Mouse (Mus musculus): ENCODE measurements around the gene Fam102a.

The Fam102a gene

GRCm38 (mm10) chr2:32608141-32608777 is 73.1 kb downstream of the Fam102a start:
- DNase-seq (ENCODE audit: low spot score) = peak; percentile 78

- no peak for DNase-seq (ENCODE audit: low spot score)
Observed at GRCm38 (mm10) chr2:32608778-32609435, 73.8 kb downstream of the Fam102a start.

- DNase-seq (ENCODE audit: low spot score) = peak; percentile 60
Observed at GRCm38 (mm10) chr2:32610610-32611229, 75.6 kb downstream of the Fam102a start.

GRCm38 (mm10) chr2:32612274-32612673 is 77.1 kb downstream of the Fam102a start:
- no peak for DNase-seq (ENCODE audit: low spot score)

- DNase-seq (ENCODE audit: low spot score) = no peak
Observed at GRCm38 (mm10) chr2:32617109-32617508, 82.0 kb downstream of the Fam102a start.

- DNase-seq (ENCODE audit: low spot score) = no peak
Observed at GRCm38 (mm10) chr2:32617601-32618000, 82.5 kb downstream of the Fam102a start.

GRCm38 (mm10) chr2:32618051-32618450 is 82.9 kb downstream of the Fam102a start:
- DNase-seq (ENCODE audit: low spot score) = no peak

All from ovary, postnatal 36 days (tissue).